Mouse (Mus musculus) myocyte (in vitro differentiated cells): ENCODE measurements around the gene Tnfaip2. TPM values are rescaled to one million over a fixed set of nuclear protein-coding genes. Genes with fewer than 3 reads are reported as not detected.

ENCODE experiments used
- H3K27me3 ChIP-seq: one replicate; pipeline ENCODE4 v1.6.1; 2011; ENCODE audit not compliant: control insufficient read depth, insufficient read depth, insufficient read length
- H3K36me3 ChIP-seq: one replicate; pipeline ENCODE4 v1.6.1; 2011; ENCODE audit not compliant: control insufficient read depth, insufficient read depth
- H3K4me2 ChIP-seq: one replicate; pipeline ENCODE4 v1.6.1; 2011; ENCODE audit warnings: low read depth, control low read depth
- H3K4me3 ChIP-seq: one replicate; pipeline ENCODE4 v1.5.1; 2011; ENCODE audit warnings: mild to moderate bottlenecking, control low read depth, moderate library complexity
- H3K79me2 ChIP-seq: one replicate; pipeline ENCODE4 v1.6.1; 2011; ENCODE audit not compliant: control insufficient read depth, insufficient read depth
- H3ac ChIP-seq: one replicate; pipeline ENCODE4 v1.6.1; 2011; ENCODE audit not compliant: control insufficient read depth, insufficient read length
- CEBPB ChIP-seq: IDR thresholded peaks from 2 replicates; pipeline ENCODE4 v1.6.1; 2011; ENCODE audit warnings: mild to moderate bottlenecking, moderate library complexity; ENCODE audit not compliant: poor library complexity, insufficient read depth, severe bottlenecking
- E2F4 ChIP-seq: IDR thresholded peaks from one replicate; pipeline ENCODE4 v1.6.1; 2011; ENCODE audit warnings: mild to moderate bottlenecking, control low read depth, moderate library complexity; ENCODE audit not compliant: insufficient read depth
- MAX ChIP-seq: IDR thresholded peaks from one replicate; pipeline ENCODE4 v1.6.1; 2011; ENCODE audit warnings: low read depth, mild to moderate bottlenecking, control low read depth
- MYOD1 ChIP-seq, 3 experiments: IDR thresholded peaks; one replicate each; pipeline ENCODE4 v1.6.1; 2011; ENCODE audit warnings: control low read depth in 2 of 3, low read depth in 2 of 3, mild to moderate bottlenecking in 2 of 3, moderate library complexity in 1 of 3; ENCODE audit not compliant: insufficient read length in 2 of 3, control insufficient read depth in 1 of 3
- MYOG ChIP-seq, 3 experiments: IDR thresholded peaks; one replicate each; pipeline ENCODE4 v1.6.1; 2011; ENCODE audit warnings: control low read depth in 2 of 3, low read depth in 2 of 3, mild to moderate bottlenecking in 2 of 3; ENCODE audit not compliant: insufficient read length in 2 of 3, control insufficient read depth in 1 of 3, insufficient read depth in 1 of 3
- POLR2A ChIP-seq: IDR thresholded peaks from one replicate; pipeline ENCODE4 v1.6.1; 2011; ENCODE audit warnings: low read depth, mild to moderate bottlenecking, control low read depth, moderate library complexity; ENCODE audit not compliant: insufficient read length
- POLR2AphosphoS2 ChIP-seq: IDR thresholded peaks from one replicate; pipeline ENCODE4 v1.6.1; 2011; ENCODE audit warnings: low read depth, control low read depth; ENCODE audit not compliant: insufficient read length
- REST ChIP-seq: IDR thresholded peaks from one replicate; pipeline ENCODE4 v1.6.1; 2011; ENCODE audit warnings: mild to moderate bottlenecking, control low read depth, moderate library complexity; ENCODE audit not compliant: insufficient read depth, insufficient read length
- SRF ChIP-seq: IDR thresholded peaks from one replicate; pipeline ENCODE4 v1.6.1; 2011; ENCODE audit warnings: low read depth; ENCODE audit not compliant: control insufficient read depth, insufficient read length
- TCF12 ChIP-seq: IDR thresholded peaks from one replicate; pipeline ENCODE4 v1.6.1; 2011; ENCODE audit warnings: mild to moderate bottlenecking, control low read depth; ENCODE audit not compliant: poor library complexity, insufficient read depth, severe bottlenecking
- TCF3 ChIP-seq: IDR thresholded peaks from one replicate; pipeline ENCODE4 v1.6.1; 2011; ENCODE audit warnings: low read depth, control low read depth; ENCODE audit not compliant: insufficient read length
- USF1 ChIP-seq: IDR thresholded peaks from one replicate; pipeline ENCODE4 v1.6.1; 2011; ENCODE audit warnings: low read depth, mild to moderate bottlenecking, control low read depth, moderate library complexity
- polyA plus RNA-seq: library from polyadenylated mRNA; unstranded; fragments of >200 nt; fragmentation: generic; extraction: Trizol; gene quantifications from one replicate; pipeline ENCODE4 v1.2.1, GENCODE M21; 2012; ENCODE audit warnings: missing spikeins

The Tnfaip2 gene
- polyA plus RNA-seq, 1 experiment, result 169 TPM

DNA sequence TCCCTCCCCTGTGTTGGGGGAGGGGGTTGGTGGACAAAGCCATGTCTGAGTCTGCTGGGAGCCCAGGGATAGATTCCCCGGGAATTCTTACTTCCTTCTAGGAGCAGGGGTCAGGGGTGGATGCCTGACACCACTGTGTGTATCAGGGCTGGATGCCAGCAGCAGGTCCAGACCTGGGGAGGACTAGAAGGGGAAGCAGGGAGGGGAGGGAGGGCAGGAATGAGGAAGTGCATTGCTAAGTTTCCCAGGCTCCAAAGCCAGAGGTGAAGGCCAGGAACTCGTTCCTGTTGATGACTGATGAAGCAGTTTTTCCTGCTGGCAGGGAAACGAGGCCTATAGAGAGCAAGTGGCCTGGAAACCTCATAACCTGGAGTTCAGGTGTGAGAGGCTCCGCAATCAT, 10.2 kb upstream of the Tnfaip2 start:
- TF ChIP-seq TCF3, result no peak
- TF ChIP-seq CEBPB, result no peak
- TF ChIP-seq REST, result no peak
- no peak for TF ChIP-seq MYOD1 (IDR thresholded peaks at IDR 0.05; ENCODE audit: control insufficient read depth in 1 of 3, insufficient read length in 2 of 3, low read depth in 2 of 3)
- no peak for TF ChIP-seq POLR2AphosphoS2
- no peak for TF ChIP-seq SRF
- no peak for TF ChIP-seq POLR2A
- no peak for TF ChIP-seq TCF12
- no peak for TF ChIP-seq MYOG (IDR thresholded peaks at IDR 0.05; ENCODE audit: control insufficient read depth in 1 of 3, insufficient read depth in 1 of 3, insufficient read length in 2 of 3, low read depth in 2 of 3)
- TF ChIP-seq E2F4, result no peak
- no peak for TF ChIP-seq MAX
- TF ChIP-seq USF1, result no peak
- Histone ChIP-seq H3K27me3 (no peaks in the 10 kb centered on the region), H3K4me2 (no peak overlapping the region), H3K79me2 (no peaks in the 10 kb centered on the region), H3ac (no peak overlapping the region), H3K36me3 (no peaks in the 10 kb centered on the region), H3K4me3 (no peak overlapping the region)

DNA sequence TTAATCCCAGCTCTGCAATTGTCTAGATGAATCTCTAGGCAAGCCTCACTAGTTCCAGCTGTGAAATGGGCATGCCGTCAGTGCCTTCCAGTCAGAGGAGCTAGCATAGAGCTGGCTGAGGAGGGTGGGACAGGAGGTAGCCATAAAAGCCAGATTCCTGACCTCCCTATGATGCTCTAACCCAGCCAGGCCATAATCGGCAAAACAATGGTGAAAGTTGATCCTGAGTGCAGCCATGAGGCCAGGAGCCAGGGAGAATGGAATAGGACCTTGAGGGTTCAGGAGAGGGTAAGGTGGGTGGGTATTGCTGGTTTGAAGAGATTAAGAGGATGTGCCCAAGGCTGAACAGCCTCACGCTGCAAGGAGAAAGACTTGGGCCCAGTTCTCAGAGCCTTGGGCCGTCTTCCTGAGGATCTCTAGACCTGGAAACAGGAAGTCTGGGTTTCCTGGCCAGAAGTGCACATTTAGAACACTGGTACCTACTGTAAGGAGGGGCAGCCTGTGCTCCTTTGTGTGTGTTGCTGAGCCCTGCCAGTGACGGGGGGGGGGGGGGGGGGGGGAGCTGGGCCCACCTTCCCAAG, 9.4 kb upstream of the Tnfaip2 start:
- H3K4me2 ChIP-seq, result no peak overlapping the region
- H3ac ChIP-seq, result no peak overlapping the region
- no peaks in the 10 kb centered on the region for H3K79me2 ChIP-seq
- H3K27me3 ChIP-seq, result no peaks in the 10 kb centered on the region
- TF ChIP-seq TCF12 (no peak), CEBPB (no peak), TCF3 (no peak), POLR2AphosphoS2 (no peak), MYOG (IDR thresholded peaks at IDR 0.05; ENCODE audit: control insufficient read depth in 1 of 3, insufficient read depth in 1 of 3, insufficient read length in 2 of 3, low read depth in 2 of 3) (no peak), E2F4 (no peak), USF1 (no peak), SRF (no peak), MYOD1 (IDR thresholded peaks at IDR 0.05; ENCODE audit: control insufficient read depth in 1 of 3, insufficient read length in 2 of 3, low read depth in 2 of 3) (no peak), REST (no peak)
- no peak overlapping the region for H3K4me3 ChIP-seq
- H3K36me3 ChIP-seq, result no peaks in the 10 kb centered on the region

DNA sequence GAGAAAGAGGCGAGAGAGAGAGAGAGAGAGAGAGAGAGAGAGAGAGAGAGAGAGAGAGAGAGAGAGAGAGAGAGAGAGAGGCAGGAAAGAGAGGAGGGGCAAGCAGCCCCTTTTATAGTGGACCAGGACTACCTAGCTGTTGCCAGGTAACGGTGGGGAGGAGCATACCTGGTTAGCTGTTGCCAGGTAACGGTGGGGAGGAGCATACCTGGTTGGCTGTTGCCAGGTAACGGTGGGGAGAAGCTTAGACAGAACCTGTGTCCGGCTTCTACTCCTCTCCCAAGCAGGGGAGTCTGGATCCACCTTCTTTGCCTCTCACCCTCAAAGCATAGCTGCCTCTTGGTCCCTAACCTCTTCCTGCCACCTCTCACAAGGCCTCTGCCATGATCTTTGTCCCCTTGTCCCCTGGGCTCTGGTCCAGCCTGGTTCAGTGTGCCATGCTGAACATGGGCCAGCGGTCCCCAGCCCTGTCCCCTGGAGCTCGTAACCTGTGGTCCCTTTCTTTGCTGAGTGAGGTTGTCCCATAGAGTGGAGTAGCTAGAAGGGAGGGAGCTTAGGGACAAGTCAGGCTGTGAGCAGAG, 8.0 kb upstream of the Tnfaip2 start:
- H3K27me3 ChIP-seq, result no peaks in the 10 kb centered on the region
- no peak overlapping the region for H3K4me2 ChIP-seq
- TF ChIP-seq MYOG (IDR thresholded peaks at IDR 0.05; ENCODE audit: control insufficient read depth in 1 of 3, insufficient read depth in 1 of 3, insufficient read length in 2 of 3, low read depth in 2 of 3) (no peak), E2F4 (no peak), TCF12 (no peak), MYOD1 (IDR thresholded peaks at IDR 0.05; ENCODE audit: control insufficient read depth in 1 of 3, insufficient read length in 2 of 3, low read depth in 2 of 3) (no peak), POLR2AphosphoS2 (no peak), POLR2A (no peak), REST (no peak), TCF3 (no peak), CEBPB (no peak), MAX (no peak), USF1 (no peak)

DNA sequence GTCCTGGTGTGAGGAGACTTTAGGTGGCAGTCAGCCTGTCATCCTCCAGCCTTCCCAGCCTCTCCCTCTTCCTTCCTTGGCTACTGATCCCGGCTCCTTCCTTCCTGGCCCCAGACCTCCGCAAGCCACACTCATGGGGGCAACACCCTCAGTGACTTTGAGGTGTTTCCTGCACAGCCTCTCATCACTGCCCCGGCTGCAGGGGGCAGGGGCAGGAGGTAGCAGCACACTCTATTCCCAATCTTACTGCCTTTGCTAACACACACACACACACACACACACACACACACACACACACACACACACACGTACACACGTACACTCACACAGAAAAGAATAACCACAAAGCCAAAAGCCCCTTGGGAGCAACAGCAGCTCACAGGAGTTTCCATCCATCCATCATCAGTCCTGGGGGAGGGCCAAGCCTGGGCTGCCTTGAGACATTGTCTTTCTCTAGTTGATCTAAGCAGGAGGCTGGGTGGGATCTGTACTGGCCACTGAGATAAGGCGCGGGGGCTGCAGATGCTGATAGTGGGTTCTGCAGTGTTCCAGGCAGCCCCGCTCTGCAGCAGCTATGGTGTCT, 7.4 kb upstream of the Tnfaip2 start:
- Histone ChIP-seq H3K79me2 (no peaks in the 10 kb centered on the region), H3K27me3 (no peaks in the 10 kb centered on the region), H3K4me2 (no peak overlapping the region), H3ac (no peak overlapping the region), H3K36me3 (no peaks in the 10 kb centered on the region), H3K4me3 (no peak overlapping the region)
- TF ChIP-seq POLR2A (no peak), POLR2AphosphoS2 (no peak)

More for the DNA sequence above, 8.0 kb upstream of the Tnfaip2 start:
- no peaks in the 10 kb centered on the region for H3K36me3 ChIP-seq
- no peak overlapping the region for H3ac ChIP-seq
- no peaks in the 10 kb centered on the region for H3K79me2 ChIP-seq
- no peak overlapping the region for H3K4me3 ChIP-seq

DNA sequence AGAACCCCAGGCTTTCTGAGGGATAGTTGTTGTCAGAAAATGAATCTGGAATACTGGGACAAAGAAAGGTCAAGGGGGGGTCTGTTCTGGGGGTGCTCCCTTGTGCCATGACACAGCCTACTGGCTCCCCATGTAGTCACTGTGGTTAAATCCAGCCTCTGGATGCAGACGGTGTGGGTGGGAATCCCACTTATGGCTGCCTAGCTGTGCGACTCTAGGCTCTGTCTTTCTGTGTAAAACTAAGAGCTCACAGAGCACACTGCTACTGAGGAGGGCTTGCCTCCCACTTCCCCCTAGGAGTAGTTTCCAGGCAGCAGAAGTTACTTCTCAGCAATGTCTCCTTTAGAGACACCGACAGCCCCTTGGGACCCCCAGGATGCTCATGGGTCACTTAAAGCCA, 6.1 kb upstream of the Tnfaip2 start:
- Histone ChIP-seq H3K27me3 (no peaks in the 10 kb centered on the region), H3K4me3 (no peak overlapping the region), H3K79me2 (no peaks in the 10 kb centered on the region), H3ac (no peak overlapping the region), H3K36me3 (no peaks in the 10 kb centered on the region), H3K4me2 (no peak overlapping the region)
- no peak for TF ChIP-seq TCF3
